In the genomic region with DNA sequence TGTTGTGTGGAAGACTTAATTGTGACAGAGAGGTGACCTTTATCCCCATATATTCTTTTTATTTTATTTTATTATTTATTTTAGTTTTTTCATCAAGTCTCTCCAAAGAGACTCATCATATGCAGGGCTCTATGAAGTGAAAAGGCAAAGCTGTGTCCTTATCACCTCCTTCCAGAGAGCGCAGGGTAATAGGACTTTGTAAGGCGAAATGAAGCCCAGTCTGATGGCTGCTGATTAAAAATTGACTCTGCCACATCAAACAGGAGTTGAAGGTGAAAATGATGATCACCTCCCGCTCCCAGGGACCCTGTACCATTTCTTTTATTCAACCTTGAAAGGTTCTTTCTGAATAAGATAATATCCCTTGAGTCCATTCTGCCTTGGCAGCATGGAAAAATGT, we compare ENCODE assay signal across 22 mouse cellular contexts.
"Had no signal": no experiment of that assay in that cellular context is flagged by ENCODE, and none has a peak within 500 bp of the region (broad histone marks: within the 10 kb centered on the region; RNA-seq: fewer than 3 reads in every experiment).

No protein-coding gene starts in this region.

- H3K27ac ChIP-seq: heart, embryonic 10.5 days; hindbrain, embryonic 13.5 days; hindbrain, embryonic 15.5 days; hindbrain, postnatal 0 days; kidney, embryonic 15.5 days; kidney, postnatal 0 days; limb, embryonic 13.5 days; limb, embryonic 15.5 days had no signal

- ATAC-seq: forebrain, postnatal 0 days; hindbrain, postnatal 0 days; intestine, postnatal 0 days had no signal

- DNase-seq: forebrain, postnatal 0 days; gastrocnemius, postnatal 14 days; gastrocnemius, postnatal 36 days; heart, adult 11 months; heart, postnatal 10 days; kidney, adult 18-20 months; kidney, adult 9 months; kidney, postnatal 14 days; kidney, postnatal 36 days; layer of hippocampus, adult 9-11 months; layer of hippocampus, postnatal 36 days; left cerebral cortex, postnatal 4 days had no signal

- H3K36me3 ChIP-seq: heart, embryonic 10.5 days; heart, embryonic 12.5 days; hindbrain, embryonic 13.5 days; hindbrain, embryonic 15.5 days; kidney, embryonic 15.5 days; limb, embryonic 13.5 days; limb, embryonic 15.5 days had no signal

- H3K9ac ChIP-seq: forebrain, postnatal 0 days; heart, embryonic 12.5 days; hindbrain, embryonic 13.5 days; hindbrain, embryonic 15.5 days; kidney, embryonic 15.5 days; limb, embryonic 13.5 days; limb, embryonic 15.5 days had no signal

- H3K4me3 ChIP-seq: heart, embryonic 10.5 days; heart, embryonic 12.5 days; hindbrain, embryonic 13.5 days; hindbrain, embryonic 15.5 days; kidney, embryonic 15.5 days; limb, embryonic 13.5 days; limb, embryonic 15.5 days had no signal

- H3K4me1 ChIP-seq: heart, embryonic 10.5 days; heart, embryonic 12.5 days; hindbrain, embryonic 13.5 days; hindbrain, embryonic 15.5 days; kidney, embryonic 15.5 days; limb, embryonic 13.5 days; limb, embryonic 15.5 days had no signal

- H3K4me2 ChIP-seq: heart, embryonic 12.5 days; hindbrain, embryonic 13.5 days; hindbrain, embryonic 15.5 days; kidney, embryonic 15.5 days; limb, embryonic 13.5 days; limb, embryonic 15.5 days had no signal

- H3K9me3 ChIP-seq: heart, embryonic 10.5 days; heart, embryonic 12.5 days; hindbrain, embryonic 13.5 days; hindbrain, embryonic 15.5 days; kidney, embryonic 15.5 days; limb, embryonic 13.5 days; limb, embryonic 15.5 days had no signal

- H3K27me3 ChIP-seq: heart, embryonic 12.5 days; hindbrain, embryonic 13.5 days; hindbrain, embryonic 15.5 days; kidney, embryonic 15.5 days; limb, embryonic 13.5 days; limb, embryonic 15.5 days had no signal
